Mouse (Mus musculus): ENCODE results near the gene Olfr341. TPM values are rescaled to one million over a fixed set of nuclear protein-coding genes. Genes with fewer than 3 reads are reported as not detected.

The Olfr341 gene
- polyA plus RNA-seq (2015; fragmentation: Nextera tagmentation; extraction: Ambion mirVana), result not detected in 2 replicates

- H3K4me3 ChIP-seq, result no peak within 1 kb of the TSS
- ATAC-seq (replicated peaks), result no peak
- H3K9ac ChIP-seq (replicated peaks), result no peak within 1 kb of the TSS
- H3K36me3 ChIP-seq, result no peaks in the 10 kb centered on the region
- H3K27ac ChIP-seq (replicated peaks), result no peak within 1 kb of the TSS
- H3K27me3 ChIP-seq, result no peaks in the 10 kb centered on the region
- no peaks in the 10 kb centered on the region for H3K4me1 ChIP-seq
- peaks cover 4% of the 10 kb centered on the region; the same call in 1 of the 2 replicates for H3K9me3 ChIP-seq
- H3K4me2 ChIP-seq (replicated peaks), result no peak within 1 kb of the TSS
These were observed at the start of gene Olfr341 for GRCm38 (mm10) chr2:36482368-36482767. Olfr341 (minus strand) TSS chr2:36482468.

- WGBS, result 82% methylated on average over 3 of the region's 3 CpGs
- no peaks in the 10 kb centered on the region for H3K27me3 ChIP-seq
- peaks cover 17% of the 10 kb centered on the region for H3K9me3 ChIP-seq
- H3K27ac ChIP-seq (replicated peaks), result no peak within 1 kb of the TSS
- no peak within 1 kb of the TSS for H3K9ac ChIP-seq (replicated peaks)
- H3K4me3 ChIP-seq, result no peak within 1 kb of the TSS
- ATAC-seq (replicated peaks), result no peak
- no peak within 1 kb of the TSS for H3K4me2 ChIP-seq (replicated peaks)
- no peaks in the 10 kb centered on the region for H3K4me1 ChIP-seq
- no peaks in the 10 kb centered on the region for H3K36me3 ChIP-seq
These were observed 42.4 kb upstream of the Olfr341 start, which contains the start of gene Olfr342 for GRCm38 (mm10) chr2:36524698-36525097. Olfr342 (plus strand) TSS chr2:36524998.

GRCm38 (mm10) chr2:36473634-36474033, 8.6 kb downstream of the Olfr341 start:
- Histone ChIP-seq H3K9me3 (no peaks in the 10 kb centered on the region), H3K4me2 (replicated peaks) (no peak overlapping the region), H3K36me3 (no peaks in the 10 kb centered on the region), H3K27ac (replicated peaks) (no peak overlapping the region), H3K4me3 (no peak overlapping the region), H3K4me1 (no peaks in the 10 kb centered on the region), H3K27me3 (no peaks in the 10 kb centered on the region), H3K9ac (replicated peaks) (no peak overlapping the region)
- no peak for ATAC-seq (replicated peaks)

- WGBS, result 66% methylated on average over 1 of the region's 1 CpGs
- H3K4me1 ChIP-seq, result no peaks in the 10 kb centered on the region
- no peak within 1 kb of the TSS for H3K4me3 ChIP-seq
- no peaks in the 10 kb centered on the region for H3K27me3 ChIP-seq
- H3K9me3 ChIP-seq, result 0 out of 2 replicates have a peak, but pooled peaks cover 9% of the 10 kb centered on the region
- no peak within 1 kb of the TSS for H3K9ac ChIP-seq (replicated peaks)
- H3K27ac ChIP-seq (replicated peaks), result no peak within 1 kb of the TSS
- H3K36me3 ChIP-seq, result no peaks in the 10 kb centered on the region
- no peak within 1 kb of the TSS for H3K4me2 ChIP-seq (replicated peaks)
- no peak for ATAC-seq (replicated peaks)
These were observed 30.0 kb downstream of the Olfr341 start, which contains the start of gene Olfr340 for GRCm38 (mm10) chr2:36452287-36452686. Olfr340 (plus strand) TSS chr2:36452587.

Other genes starting within 250 kb of the Olfr341 start
- not detected in 2 replicates for gene Olfr338, start 108.9 kb downstream of the Olfr341 start, polyA plus RNA-seq (2015; fragmentation: Nextera tagmentation; extraction: Ambion mirVana)
- not detected in 2 replicates for gene Olfr339, start 63.5 kb downstream of the Olfr341 start, polyA plus RNA-seq (2015; fragmentation: Nextera tagmentation; extraction: Ambion mirVana)
- gene Olfr340, start 29.9 kb downstream of the Olfr341 start, polyA plus RNA-seq (2015; fragmentation: Nextera tagmentation; extraction: Ambion mirVana), result not detected in 2 replicates
- not detected in 2 replicates for gene Olfr342, start 42.5 kb upstream of the Olfr341 start, polyA plus RNA-seq (2015; fragmentation: Nextera tagmentation; extraction: Ambion mirVana)
- not detected in 2 replicates for gene Olfr344, start 84.2 kb upstream of the Olfr341 start, polyA plus RNA-seq (2015; fragmentation: Nextera tagmentation; extraction: Ambion mirVana)
- gene Olfr345, start 157.6 kb upstream of the Olfr341 start, polyA plus RNA-seq (2015; fragmentation: Nextera tagmentation; extraction: Ambion mirVana), result not detected in 2 replicates
- not detected in 2 replicates for gene Olfr346, start 203.3 kb upstream of the Olfr341 start, polyA plus RNA-seq (2015; fragmentation: Nextera tagmentation; extraction: Ambion mirVana)
- gene Olfr347, start 249.4 kb upstream of the Olfr341 start, polyA plus RNA-seq (2015; fragmentation: Nextera tagmentation; extraction: Ambion mirVana), result not detected in 2 replicates